Mouse (Mus musculus) colon, adult 2 months (tissue): ENCODE data around the gene Sytl4. TPM values are rescaled to one million over a fixed set of nuclear protein-coding genes. Genes with fewer than 3 reads are reported as not detected.

Experiments
- polyA plus RNA-seq: library from polyadenylated mRNA; depleted of rRNA; stranded (reverse); fragments of >200 nt; gene quantifications from 2 replicates; pipeline ENCODE4 v1.2.3, GENCODE M21; 2012; rRNA removed

The Sytl4 gene
- 1.4 and 2.1 TPM in 2 replicates for polyA plus RNA-seq

GRCm38 (mm10) chrX:133981231-133982002 is at the start of gene Sytl4:
Gene Sytl4 (minus strand): TSS chrX:133981812.

GRCm38 (mm10) chrX:133908261-133908660 is 73.4 kb downstream of the Sytl4 start, which contains the start of gene Srpx2:
Gene Srpx2 (plus strand): TSS chrX:133908426.

GRCm38 (mm10) chrX:133898014-133898542 is 83.5 kb downstream of the Sytl4 start, which contains the start of gene Tspan6:
Gene Tspan6 (minus strand): TSS chrX:133898429.

Other genes with a start within 250 kb of the Sytl4 start
- not detected in 2 replicates for gene Tnmd, start 130.8 kb downstream of the Sytl4 start, polyA plus RNA-seq
- gene Tspan6, start 83.4 kb downstream of the Sytl4 start, polyA plus RNA-seq = 2.2 and 2.8 TPM in 2 replicates
- gene Srpx2, start 73.4 kb downstream of the Sytl4 start, polyA plus RNA-seq = 10.2 and 10.7 TPM in 2 replicates
- gene Cstf2, start 77.4 kb upstream of the Sytl4 start, polyA plus RNA-seq = 13.2 and 14.7 TPM in 2 replicates
- 0.19 and 0.30 TPM in 2 replicates for gene Xkrx, start 180.3 kb upstream of the Sytl4 start, polyA plus RNA-seq
- gene Arl13a, start 205.7 kb upstream of the Sytl4 start, polyA plus RNA-seq = not detected in 2 replicates
- gene Nox1, start 240.1 kb upstream of the Sytl4 start, polyA plus RNA-seq = 3.6 and 5.2 TPM in 2 replicates